ENCODE assay signal across 9 mouse cellular contexts in genomic region chr7:97446171-97446925, GRCm38 (mm10). TPM values are rescaled to one million over a fixed set of nuclear protein-coding genes. Genes with fewer than 3 reads are reported as not detected.
DNase-seq lines count a peak whose midpoint lies in the region; ATAC-seq and TF ChIP-seq lines count a peak whose summit lies in the region.
"Had no signal": no experiment of that assay in that cellular context is flagged by ENCODE, and none has a peak within 500 bp of the region (broad histone marks: within the 10 kb centered on the region; RNA-seq: fewer than 3 reads in every experiment).

No protein-coding gene starts in this region.

- no peak for TF ChIP-seq EP300 in lung, postnatal 0 days (IDR thresholded peaks at IDR 0.05)

- peak; percentile 30 for DNase-seq in urinary bladder, adult 2 months (ENCODE audit: low spot score)
- DNase-seq in urinary bladder, adult 18-20 months (ENCODE audit: low spot score in 2 of 2), result no peak
- DNase-seq in heart, postnatal 25 days (ENCODE audit: low spot score), result peak; percentile 49
- DNase-seq in kidney, postnatal 4 days, result peak; percentile 79 to 87
- peak; percentile 90 for DNase-seq in lung, postnatal 0 days (ENCODE audit: low spot score)
- DNase-seq in right cerebral cortex, postnatal 14 days, result peak; percentile 98
- DNase-seq in embryo, embryonic 11 days, result no peak

- peak overlapping the region; percentile 97 for H3K27ac ChIP-seq in forebrain, embryonic 16.5 days (ENCODE audit: low read length)
- H3K27ac ChIP-seq in lung, postnatal 0 days (ENCODE audit: low read length), result peak overlapping the region; percentile 55
- H3K27ac ChIP-seq: liver, embryonic 14.5 days had no signal

- H3K4me3 ChIP-seq in forebrain, embryonic 16.5 days (replicated peaks; ENCODE audit: low read length), result no peak overlapping the region
- H3K4me3 ChIP-seq in lung, postnatal 0 days (ENCODE audit: low read depth, low read length), result no peak overlapping the region

- intact Hi-C loops in heart, postnatal 25 days (cut with DNase I), result no loop called here

- H3K4me2 ChIP-seq in forebrain, embryonic 16.5 days (ENCODE audit: low read length), result no peak overlapping the region
- no peak overlapping the region for H3K4me2 ChIP-seq in lung, postnatal 0 days (replicated peaks; ENCODE audit: low read depth, low read length)

- no peaks in the 10 kb centered on the region for H3K9me3 ChIP-seq in forebrain, embryonic 16.5 days (ENCODE audit: control insufficient read depth, low read length)
- no peaks in the 10 kb centered on the region for H3K9me3 ChIP-seq in lung, postnatal 0 days (ENCODE audit: low read length)

- no peaks in the 10 kb centered on the region for H3K36me3 ChIP-seq in forebrain, embryonic 16.5 days (ENCODE audit: control insufficient read depth, insufficient read depth)
- H3K36me3 ChIP-seq in lung, postnatal 0 days (ENCODE audit: insufficient read depth, low read length), result no peaks in the 10 kb centered on the region

- H3K4me1 ChIP-seq in forebrain, embryonic 16.5 days (replicated peaks; ENCODE audit: control insufficient read depth, insufficient read depth, low read length), result peaks cover 16% of the 10 kb centered on the region
- no peaks in the 10 kb centered on the region; the same call in 1 of the 2 replicates for H3K4me1 ChIP-seq in lung, postnatal 0 days (ENCODE audit: insufficient read depth, low read depth, low read length)

- H3K9ac ChIP-seq in forebrain, embryonic 16.5 days (replicated peaks; ENCODE audit: low read depth, low read length), result peak overlapping the region; percentile 45; the same call in 1 of the 2 replicates
- no peak overlapping the region for H3K9ac ChIP-seq in lung, postnatal 0 days (replicated peaks; ENCODE audit: low read depth)
- H3K9ac ChIP-seq: liver, embryonic 14.5 days had no signal

- TF ChIP-seq CTCF in lung, postnatal 0 days (IDR thresholded peaks at IDR 0.05), result no peak

- H3K27me3 ChIP-seq in forebrain, embryonic 16.5 days (replicated peaks; ENCODE audit: control insufficient read depth, insufficient read depth, low read length), result no peaks in the 10 kb centered on the region
- H3K27me3 ChIP-seq in lung, postnatal 0 days (replicated peaks; ENCODE audit: insufficient read depth, low read length), result no peaks in the 10 kb centered on the region

- WGBS in forebrain, embryonic 16.5 days, result 7% methylated on average over 6 of the region's 6 CpGs
- 8% methylated on average over 6 of the region's 6 CpGs for WGBS in lung, postnatal 0 days

- peak; percentile 96 for ATAC-seq in forebrain, embryonic 16.5 days
- peak; percentile 93 for ATAC-seq in lung, postnatal 0 days

RNA-seq across cellular contexts. Expression of gene Kctd14, which starts 4.8 kb away (rescaled TPM):
- 1.2 and 1.4 TPM in 2 replicates for polyA plus RNA-seq in urinary bladder, adult 2 months (2012; rRNA removed)
- polyA plus RNA-seq in forebrain, embryonic 16.5 days (2015; fragmentation: Nextera tagmentation; extraction: Ambion mirVana), result 1.9 and 2.2 TPM in 2 replicates
- total RNA-seq in heart, postnatal 25 days (2021), result under 1 TPM; 0.11 to 0.13 TPM
- 4.8 and 6.7 TPM in 2 replicates for polyA plus RNA-seq in lung, postnatal 0 days (2015; fragmentation: Nextera tagmentation; extraction: Ambion mirVana)

RNA-seq across cellular contexts. Expression of gene Thrsp, which starts 28.8 kb away (rescaled TPM):
- 45.2 and 95.3 TPM in 2 replicates for polyA plus RNA-seq in urinary bladder, adult 2 months (2012; rRNA removed)
- 4.6 and 5.3 TPM in 2 replicates for polyA plus RNA-seq in forebrain, embryonic 16.5 days (2015; fragmentation: Nextera tagmentation; extraction: Ambion mirVana)
- total RNA-seq in heart, postnatal 25 days (2021), result 10 to 100 TPM; 32.7 to 44.2 TPM
- polyA plus RNA-seq in lung, postnatal 0 days (2015; fragmentation: Nextera tagmentation; extraction: Ambion mirVana), result 2.4 and 2.5 TPM in 2 replicates

RNA-seq across cellular contexts. Expression of gene Ints4, which starts 34.4 kb away (rescaled TPM):
- 52.5 and 53.3 TPM in 2 replicates for polyA plus RNA-seq in urinary bladder, adult 2 months (2012; rRNA removed)
- polyA plus RNA-seq in forebrain, embryonic 16.5 days (2015; fragmentation: Nextera tagmentation; extraction: Ambion mirVana), result 47.6 and 55.5 TPM in 2 replicates
- total RNA-seq in heart, postnatal 25 days (2021), result 10 to 100 TPM; 41.5 to 44.9 TPM
- polyA plus RNA-seq in lung, postnatal 0 days (2015; fragmentation: Nextera tagmentation; extraction: Ambion mirVana), result 19.8 and 21.2 TPM in 2 replicates

RNA-seq across cellular contexts. Expression of gene Ndufc2, which starts 46.5 kb away (rescaled TPM):
- 148 and 154 TPM in 2 replicates for polyA plus RNA-seq in urinary bladder, adult 2 months (2012; rRNA removed)
- polyA plus RNA-seq in forebrain, embryonic 16.5 days (2015; fragmentation: Nextera tagmentation; extraction: Ambion mirVana), result 398 and 425 TPM in 2 replicates
- total RNA-seq in heart, postnatal 25 days (2021), result 100 to 1,000 TPM; 521 to 565 TPM
- 461 and 535 TPM in 2 replicates for polyA plus RNA-seq in lung, postnatal 0 days (2015; fragmentation: Nextera tagmentation; extraction: Ambion mirVana)

Comparison
In these comparisons a context has a peak if more than half of its experiments do, and no peak if none do; other contexts are left out.
1. DNase-seq: peak in urinary bladder, adult 2 months (single experiment), heart, postnatal 25 days (single experiment), kidney, postnatal 4 days (2 of 2), lung, postnatal 0 days (single experiment) and right cerebral cortex, postnatal 14 days (single experiment); none in urinary bladder, adult 18-20 months (0 of 2) and embryo, embryonic 11 days (single experiment).